Mouse (Mus musculus) MEL (cell line): ENCODE results near the gene Slc4a4. TPM values are rescaled to one million over a fixed set of nuclear protein-coding genes. Genes with fewer than 3 reads are reported as not detected.
"Not testable (repeated sequence)": the region's sequence is repeated elsewhere in the genome, so short reads cannot be mapped to it uniquely, and the experiment has no call there.

Experiments
- DNase-seq: peaks from one replicate; pipeline ENCODE4 v3.0.0; 2011; ENCODE audit warnings: low read depth, low spot score
- H3K27ac ChIP-seq: 2 replicates; pipeline ENCODE4 v1.5.1; 2012; ENCODE audit warnings: low read depth, mild to moderate bottlenecking, control low read depth, low read length, moderate library complexity; ENCODE audit not compliant: control insufficient read depth
- H3K27me3 ChIP-seq, 2 experiments: fragments of 150-350 bp in 1 of 2; sonication (generic) in 1 of 2; 2 replicates each; pipeline ENCODE4 v1.6.1; 2012; ENCODE audit warnings: low read length in 2 of 2, mild to moderate bottlenecking in 2 of 2, improper control_type of control experiment in 1 of 2, moderate library complexity in 1 of 2; ENCODE audit not compliant: insufficient read depth in 2 of 2, control insufficient read depth in 1 of 2
- H3K36me3 ChIP-seq, 2 experiments: 2 replicates each; pipeline ENCODE4 v1.6.1; 2012 to 2014; ENCODE audit warnings: low read length in 2 of 2, improper control_type of control experiment in 1 of 2, inconsistent platforms in 1 of 2, mild to moderate bottlenecking in 1 of 2; ENCODE audit not compliant: insufficient read depth in 2 of 2, control insufficient read depth in 1 of 2
- H3K4me1 ChIP-seq, 2 experiments: fragments of 150-350 bp in 1 of 2; sonication (generic) in 1 of 2; 2 replicates each; pipeline ENCODE4 v1.6.1; 2012; ENCODE audit warnings: low read length in 2 of 2, improper control_type of control experiment in 1 of 2, mild to moderate bottlenecking in 1 of 2; ENCODE audit not compliant: insufficient read depth in 2 of 2, control insufficient read depth in 1 of 2
- H3K4me3 ChIP-seq, 2 experiments: fragments of 150-350 bp in 1 of 2; sonication (generic) in 1 of 2; 2 replicates each; pipeline ENCODE4 v1.5.1; 2012; ENCODE audit warnings: low read depth in 2 of 2, low read length in 2 of 2, mild to moderate bottlenecking in 2 of 2, moderate library complexity in 2 of 2, control low read depth in 1 of 2, improper control_type of control experiment in 1 of 2; ENCODE audit not compliant: control insufficient read depth in 1 of 2, insufficient read depth in 1 of 2
- H3K79me2 ChIP-seq: 2 replicates; pipeline ENCODE4 v1.6.1; 2012; ENCODE audit warnings: mild to moderate bottlenecking, low read length, moderate library complexity; ENCODE audit not compliant: control insufficient read depth, poor library complexity, insufficient read depth
- H3K9ac ChIP-seq: 2 replicates; pipeline ENCODE4 v1.6.1; 2012; ENCODE audit warnings: low read depth, mild to moderate bottlenecking, control low read depth, low read length, moderate library complexity; ENCODE audit not compliant: control insufficient read depth, poor library complexity, severe bottlenecking
- H3K9me3 ChIP-seq: fragments of 150-350 bp; sonication (generic); replicated peaks from 2 replicates; pipeline ENCODE4 v1.6.1; 2012; ENCODE audit warnings: mild to moderate bottlenecking, low read length, improper control_type of control experiment, moderate library complexity; ENCODE audit not compliant: insufficient read depth
- CHD1 ChIP-seq: IDR thresholded peaks from 2 replicates; pipeline ENCODE4 v1.6.1; 2012; ENCODE audit warnings: low read depth, mild to moderate bottlenecking, inconsistent platforms, low read length, improper control_type of control experiment
- CTCF ChIP-seq, 3 experiments: IDR thresholded peaks in 2 of 3; conservative IDR thresholded peaks in 1 of 3; 2 replicates each; pipeline ENCODE4 v1.5.1; 2011 to 2012; ENCODE audit warnings: low read length in 3 of 3, low read depth in 2 of 3, mild to moderate bottlenecking in 2 of 3, improper control_type of control experiment in 1 of 3, inconsistent platforms in 1 of 3, mixed read lengths in 1 of 3, moderate library complexity in 1 of 3; ENCODE audit not compliant: control insufficient read depth in 1 of 3, insufficient read depth in 1 of 3, poor library complexity in 1 of 3, severe bottlenecking in 1 of 3
- ELF1 ChIP-seq: IDR thresholded peaks from 2 replicates; pipeline ENCODE4 v1.6.1; 2014; ENCODE audit warnings: low read depth, mild to moderate bottlenecking, inconsistent platforms, low read length, improper control_type of control experiment, moderate library complexity
- KAT2A ChIP-seq: conservative IDR thresholded peaks from 2 replicates; pipeline ENCODE4 v1.6.1; 2012; ENCODE audit warnings: low read depth, low read length, improper control_type of control experiment, inconsistent platforms
- MAFK ChIP-seq: IDR thresholded peaks from 2 replicates; pipeline ENCODE4 v1.6.1; 2011; ENCODE audit warnings: low read depth, mild to moderate bottlenecking, low read length, improper control_type of control experiment, borderline replicate concordance
- MAZ ChIP-seq: IDR thresholded peaks from 2 replicates; pipeline ENCODE4 v1.6.1; 2012; ENCODE audit warnings: low read depth, mild to moderate bottlenecking, inconsistent platforms, low read length, improper control_type of control experiment
- MYC ChIP-seq: IDR thresholded peaks from 2 replicates; pipeline ENCODE4 v1.6.1; 2011; ENCODE audit warnings: low read depth, mild to moderate bottlenecking, low read length, improper control_type of control experiment, moderate library complexity
- NELFE ChIP-seq: IDR thresholded peaks from 2 replicates; pipeline ENCODE4 v1.6.1; 2011; ENCODE audit warnings: low read depth, low read length, improper control_type of control experiment
- NRF1 ChIP-seq: IDR thresholded peaks from 2 replicates; pipeline ENCODE4 v1.6.1; 2014; ENCODE audit warnings: low read depth, mild to moderate bottlenecking, inconsistent platforms, low read length, improper control_type of control experiment, moderate library complexity; ENCODE audit not compliant: poor library complexity, insufficient read depth, severe bottlenecking
- TCF12 ChIP-seq: IDR thresholded peaks from 2 replicates; pipeline ENCODE4 v1.6.1; 2014; ENCODE audit warnings: low read depth, mild to moderate bottlenecking, inconsistent platforms, low read length, improper control_type of control experiment, moderate library complexity
- ZC3H11A ChIP-seq: IDR thresholded peaks from 2 replicates; pipeline ENCODE4 v1.6.1; 2012; ENCODE audit warnings: low read depth, mild to moderate bottlenecking, inconsistent platforms, low read length, improper control_type of control experiment
- polyA plus RNA-seq, 2 experiments: library from polyadenylated mRNA; stranded (reverse) in 1 of 2; unstranded in 1 of 2; fragments of >175 nt in 1 of 2; fragments of >200 nt in 1 of 2; gene quantifications; 2 replicates each; pipeline versions ENCODE4 v1.2.1 to v1.2.4; 2012; ENCODE audit warnings: low replicate concordance in 2 of 2, low read depth in 1 of 2; ENCODE audit not compliant: insufficient read length in 2 of 2, insufficient read depth in 1 of 2, missing spikeins in 1 of 2
- total RNA-seq: library from RNA; depleted of rRNA; stranded (reverse); fragments of 300-350 nt; gene quantifications from 2 replicates; pipeline ENCODE4 v1.2.3, GENCODE M21; 2012

Slc4a4 gene
- total and polyA plus RNA-seq, 3 experiments, result not detected

GRCm38 (mm10) chr5:88989018-88989417 is 102.4 kb downstream of the Slc4a4 start:
- H3K27me3 ChIP-seq, result no peaks in the 10 kb centered on the region
- no peaks in the 10 kb centered on the region for H3K9me3 ChIP-seq
- no peak overlapping the region for H3K4me3 ChIP-seq
- H3K36me3 ChIP-seq, result no peaks in the 10 kb centered on the region
- no peak overlapping the region for H3K9ac ChIP-seq
- H3K27ac ChIP-seq, result no peak overlapping the region
- no peaks in the 10 kb centered on the region for H3K4me1 ChIP-seq
- no peak for TF ChIP-seq CHD1
- TF ChIP-seq MAFK, result no peak
- no peak for TF ChIP-seq ELF1
- TF ChIP-seq NELFE, result no peak
- no peak for TF ChIP-seq TCF12
- no peak for TF ChIP-seq CTCF (IDR thresholded peaks at IDR 0.05 in 2 of 3, conservative IDR thresholded peaks at IDR 0.05 in 1 of 3; ENCODE audit: control insufficient read depth in 1 of 3, insufficient read depth in 1 of 3, low read depth in 2 of 3, low read length in 3 of 3, poor library complexity in 1 of 3, severe bottlenecking in 1 of 3)
- no peak for TF ChIP-seq KAT2A
- no peak for TF ChIP-seq MAZ
- no peak for TF ChIP-seq ZC3H11A
- H3K79me2 ChIP-seq, result no peaks in the 10 kb centered on the region
- DNase-seq, result no peak

GRCm38 (mm10) chr5:88990196-88990747 is 103.7 kb downstream of the Slc4a4 start:
- Histone ChIP-seq H3K4me1 (no peaks in the 10 kb centered on the region), H3K4me3 (no peak overlapping the region), H3K79me2 (no peaks in the 10 kb centered on the region), H3K27me3 (no peaks in the 10 kb centered on the region), H3K36me3 (no peaks in the 10 kb centered on the region), H3K9ac (no peak overlapping the region), H3K27ac (no peak overlapping the region), H3K9me3 (no peaks in the 10 kb centered on the region)
- no peak for TF ChIP-seq NRF1
- TF ChIP-seq MYC, result no peak
- no peak for TF ChIP-seq CTCF (IDR thresholded peaks at IDR 0.05 in 2 of 3, conservative IDR thresholded peaks at IDR 0.05 in 1 of 3; ENCODE audit: control insufficient read depth in 1 of 3, insufficient read depth in 1 of 3, low read depth in 2 of 3, low read length in 3 of 3, poor library complexity in 1 of 3, severe bottlenecking in 1 of 3)
- no peak for DNase-seq

GRCm38 (mm10) chr5:88991309-88991708 is 104.7 kb downstream of the Slc4a4 start:
- not testable (repeated sequence) for H3K27ac ChIP-seq, H3K9ac ChIP-seq, H3K79me2 ChIP-seq, H3K4me3 ChIP-seq, H3K27me3 ChIP-seq, H3K4me1 ChIP-seq, H3K36me3 ChIP-seq, H3K9me3 ChIP-seq, DNase-seq
